Mouse (Mus musculus): ENCODE measurements around the gene Stkld1.

Stkld1 gene

DNA sequence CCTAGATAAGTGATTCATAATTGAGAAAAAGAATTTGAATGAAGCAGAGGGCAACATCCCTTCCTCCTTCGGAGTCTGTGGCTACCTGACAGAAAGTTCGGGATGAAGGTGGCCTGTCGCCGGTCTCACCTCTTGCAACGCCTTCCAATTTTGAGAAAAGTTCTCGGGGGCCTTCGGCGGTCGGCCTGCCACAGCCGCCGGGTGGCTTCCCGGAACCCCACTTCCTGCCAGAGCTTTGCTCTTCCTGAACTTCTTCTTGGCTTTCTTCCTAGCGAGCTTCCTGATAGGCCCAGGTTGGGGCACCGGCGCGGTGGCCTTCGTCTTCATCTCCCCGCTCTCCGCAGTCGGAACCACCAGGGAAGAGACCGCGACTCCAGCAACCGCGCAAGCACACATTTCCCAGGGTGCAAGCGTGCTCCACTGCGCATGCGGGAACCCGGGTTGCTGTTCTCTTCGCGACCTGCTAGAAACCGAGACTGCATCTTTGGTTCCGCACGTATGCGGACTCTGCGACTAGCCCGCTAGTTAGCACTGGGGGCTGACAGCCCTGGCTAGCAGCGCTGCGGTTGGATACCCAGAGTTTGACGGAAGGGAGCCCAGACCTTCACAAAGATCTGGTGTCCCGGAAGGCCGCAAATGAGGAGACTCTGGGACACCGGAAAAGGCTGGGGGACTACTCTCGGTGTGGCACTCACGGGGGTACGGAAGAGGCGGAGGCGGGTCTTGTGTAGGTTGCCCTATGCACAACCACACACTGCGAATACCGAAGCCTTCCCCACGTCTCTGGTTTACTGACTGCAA lies 30.3 kb downstream of the Stkld1 start, which contains the start of gene Rexo4:
Gene Rexo4 (minus strand): TSS at position 464 of the 801 bp plus-strand sequence.
- peak; percentile 94 for DNase-seq (ENCODE audit: low spot score in 2 of 2)

DNA sequence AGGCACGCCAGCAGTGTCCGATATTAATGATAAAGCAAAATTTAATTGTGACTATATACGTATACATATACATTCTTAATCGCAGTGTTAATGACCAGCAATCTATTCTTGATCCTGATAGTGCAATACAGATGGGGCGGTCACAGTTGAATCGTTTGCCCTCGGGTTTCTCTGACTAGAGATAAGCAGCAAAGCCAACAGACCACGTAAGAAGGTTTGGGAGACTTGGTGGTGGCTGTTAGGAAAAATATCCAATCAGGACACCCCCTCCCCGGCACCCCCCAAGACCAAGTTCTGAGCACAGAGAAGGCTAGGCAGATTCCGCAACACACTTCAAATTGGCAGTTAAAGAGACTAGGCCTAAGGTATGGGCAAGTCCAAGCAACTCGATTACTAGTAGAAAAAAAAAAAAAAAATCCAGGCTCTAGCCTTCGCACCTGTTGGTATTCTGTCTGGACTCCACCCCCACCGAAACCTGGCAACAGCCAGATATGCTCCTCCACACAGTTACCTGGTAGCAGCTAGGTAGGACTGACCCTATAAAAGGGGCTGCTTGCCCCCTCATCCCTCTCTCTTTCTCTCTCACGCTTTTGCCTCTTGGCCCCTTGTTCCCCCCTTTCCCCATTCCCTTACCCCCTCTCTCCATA lies 31.0 kb downstream of the Stkld1 start:
- no peak for DNase-seq (ENCODE audit: low spot score in 2 of 2)

DNA sequence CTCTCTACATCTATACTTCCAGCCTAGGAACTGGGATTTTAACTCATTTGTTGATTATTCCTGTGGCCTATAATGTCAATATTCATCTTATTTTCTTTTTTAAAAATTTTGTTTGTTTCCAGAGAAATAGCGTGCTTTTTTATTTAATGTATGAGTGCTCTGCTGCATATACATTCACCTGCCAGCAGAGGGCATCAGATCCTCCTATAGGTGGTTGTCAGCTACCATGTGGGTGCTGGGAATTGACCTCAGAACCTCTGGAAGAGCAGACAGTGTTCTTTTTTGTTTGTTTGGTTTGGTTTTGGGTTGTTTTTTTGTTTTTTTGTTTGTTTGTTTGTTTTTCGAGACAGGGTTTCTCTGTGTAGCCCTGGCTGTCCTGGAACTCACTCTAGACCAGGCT lies 33.4 kb downstream of the Stkld1 start:
- DNase-seq (ENCODE audit: low spot score in 2 of 2), result no peak

DNA sequence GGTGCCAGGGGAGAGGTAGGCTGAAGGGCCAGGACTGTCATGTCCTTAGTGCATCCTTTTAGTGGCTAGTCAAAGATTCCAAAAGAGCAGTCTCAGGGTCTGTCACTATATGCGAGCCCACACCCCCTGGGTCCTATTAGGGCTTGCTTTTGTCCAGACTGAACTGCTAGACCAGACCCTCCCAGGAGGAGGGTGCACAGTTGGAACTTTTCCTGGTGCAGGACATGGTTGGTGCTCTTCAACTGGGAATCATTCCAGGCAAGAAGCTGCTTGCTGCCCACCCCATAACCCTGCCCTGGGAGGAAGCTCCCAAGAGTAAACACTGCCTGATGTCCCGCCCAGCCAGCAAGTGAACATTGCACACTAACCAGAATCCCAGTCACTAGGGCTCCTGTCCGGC lies 39.3 kb downstream of the Stkld1 start, which contains the start of gene Adamts13:
Gene Adamts13 (plus strand): TSS at position 301 of the 400 bp plus-strand sequence.
- no peak for DNase-seq (ENCODE audit: low spot score in 2 of 2)

- DNase-seq (ENCODE audit: low spot score in 2 of 2), result peak in 1 of 2 experiments; percentile 48
Observed at GRCm38 (mm10) chr2:26973960-26974359, 40.1 kb downstream of the Stkld1 start.

DNA sequence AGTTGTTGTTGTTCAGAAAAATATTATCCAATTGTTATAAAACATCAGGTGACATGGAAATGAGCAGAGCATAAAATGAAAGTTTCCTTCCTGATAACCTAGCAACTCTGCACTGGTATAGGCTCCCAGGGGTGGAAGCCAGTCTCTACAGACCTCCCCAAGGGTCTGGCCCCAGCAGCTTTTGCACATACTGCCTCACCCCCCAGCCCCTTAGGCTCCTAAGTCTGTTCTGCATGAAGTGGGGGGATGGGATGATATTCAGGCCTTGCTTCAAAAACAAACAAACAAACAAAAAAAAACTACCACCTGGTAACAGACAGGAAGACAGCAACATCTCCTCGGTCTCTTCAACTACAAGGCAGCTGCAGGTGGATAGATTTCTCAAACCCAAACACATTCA lies 46.5 kb downstream of the Stkld1 start:
- no peak for DNase-seq (ENCODE audit: low spot score in 2 of 2)

DNA sequence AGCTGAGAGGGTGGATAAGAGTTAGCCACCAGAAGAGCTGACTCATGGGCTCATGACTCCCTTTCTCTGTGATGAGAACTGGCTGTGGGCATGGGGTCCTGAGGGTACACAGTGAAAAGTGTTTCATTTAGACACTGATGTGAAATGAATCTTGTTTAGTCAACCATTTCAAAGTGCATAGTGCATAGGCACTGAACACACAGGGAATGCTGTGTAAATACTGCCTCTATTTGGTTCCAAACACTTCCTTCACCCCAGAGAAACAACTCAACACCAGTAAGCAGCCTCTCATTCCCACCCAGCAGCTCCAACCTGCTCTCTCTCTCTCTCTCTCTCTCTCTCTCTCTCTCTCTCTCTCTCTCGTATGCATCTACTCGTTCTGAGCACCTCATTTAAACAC lies 50.3 kb downstream of the Stkld1 start:
- no peak for DNase-seq (ENCODE audit: low spot score in 2 of 2)

DNA sequence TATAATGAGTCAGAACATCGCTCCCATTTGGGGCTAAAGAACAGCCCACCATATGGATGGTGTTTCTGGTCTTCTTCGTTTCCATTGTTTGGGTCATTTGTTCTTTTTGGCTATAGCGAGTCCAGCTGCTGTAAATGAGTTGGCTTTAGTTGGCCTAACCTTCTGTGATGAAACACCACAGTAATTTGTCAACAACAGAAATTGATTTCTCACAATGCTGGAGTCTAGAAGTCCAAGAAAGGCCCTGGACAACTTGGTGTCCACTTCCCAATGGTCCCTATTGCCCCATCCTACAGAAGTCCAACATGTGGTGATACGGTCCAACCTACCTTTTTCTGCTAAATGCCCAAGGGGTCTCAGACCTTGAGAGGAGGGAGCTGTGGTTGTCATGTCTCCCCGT lies 50.8 kb downstream of the Stkld1 start:
- no peak for DNase-seq (ENCODE audit: low spot score in 2 of 2)

DNA sequence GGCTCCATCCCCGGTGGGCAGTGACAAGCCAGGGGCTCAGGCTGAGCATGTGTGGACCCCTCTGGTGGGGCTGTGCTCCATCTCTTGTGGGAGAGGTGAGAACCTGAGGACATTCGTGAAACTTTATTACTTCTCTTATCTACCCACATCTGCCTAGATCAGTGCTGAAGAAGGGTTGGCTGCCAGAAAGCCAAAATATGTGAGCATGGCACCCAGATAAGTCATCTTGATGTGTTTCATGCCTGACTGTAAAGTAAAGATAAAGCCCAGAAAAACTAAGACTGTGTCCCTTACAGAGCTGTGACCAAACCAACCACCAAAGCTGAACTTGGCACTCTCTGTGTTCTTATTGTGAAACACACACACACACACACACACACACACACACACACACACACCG lies 60.1 kb downstream of the Stkld1 start:
- DNase-seq (ENCODE audit: low spot score in 2 of 2), result no peak

GRCm38 (mm10) chr2:26997498-26997897 lies 63.7 kb downstream of the Stkld1 start:
- no peak for DNase-seq (ENCODE audit: low spot score in 2 of 2)

DNA sequence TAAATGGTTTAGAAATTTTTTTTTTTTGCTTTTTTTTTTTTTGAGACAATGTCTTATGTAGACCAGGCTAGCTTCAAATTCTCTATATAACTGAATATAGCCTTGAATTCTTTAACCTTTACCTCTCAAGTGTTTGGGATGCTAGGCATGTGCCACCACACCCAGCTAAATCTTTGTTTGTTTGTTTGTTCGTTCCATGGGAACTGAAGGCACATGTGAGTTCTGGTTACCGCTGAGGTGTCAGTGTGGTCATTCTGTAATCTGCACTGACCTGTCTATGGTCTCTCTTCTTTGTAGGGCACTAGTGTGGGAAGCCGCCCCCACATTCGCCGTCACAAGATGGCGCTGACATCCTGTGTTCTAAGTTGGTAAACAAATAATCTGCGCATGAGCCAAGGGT lies 64.1 kb downstream of the Stkld1 start:
- DNase-seq (ENCODE audit: low spot score in 2 of 2), result no peak

Measured in natural killer cell, adult 2 months (primary cell).